Mouse (Mus musculus): Measurements from ENCODE around the gene Psmb5. TPM values are rescaled to one million over a fixed set of nuclear protein-coding genes. Genes with fewer than 3 reads are reported as not detected.

The Psmb5 gene
- polyA plus RNA-seq, 1 experiment: 99.1 TPM

GRCm38 (mm10) chr14:54646455-54646854 lies 28.6 kb upstream of the Psmb5 start:
- TF ChIP-seq POLR2A (IDR thresholded peaks at IDR 0.05; ENCODE audit: borderline replicate concordance, low read depth, low read length) (no peak), CTCF (IDR thresholded peaks at IDR 0.05; ENCODE audit: low read depth, low read length) (no peak)
- Histone ChIP-seq H3K4me1 (ENCODE audit: control insufficient read depth, insufficient read depth, low read length) (no peaks in the 10 kb centered on the region), H3K27ac (ENCODE audit: insufficient read depth, low read depth, low read length) (no peak overlapping the region), H3K4me3 (ENCODE audit: insufficient read depth, low read length) (no peak overlapping the region)

DNA sequence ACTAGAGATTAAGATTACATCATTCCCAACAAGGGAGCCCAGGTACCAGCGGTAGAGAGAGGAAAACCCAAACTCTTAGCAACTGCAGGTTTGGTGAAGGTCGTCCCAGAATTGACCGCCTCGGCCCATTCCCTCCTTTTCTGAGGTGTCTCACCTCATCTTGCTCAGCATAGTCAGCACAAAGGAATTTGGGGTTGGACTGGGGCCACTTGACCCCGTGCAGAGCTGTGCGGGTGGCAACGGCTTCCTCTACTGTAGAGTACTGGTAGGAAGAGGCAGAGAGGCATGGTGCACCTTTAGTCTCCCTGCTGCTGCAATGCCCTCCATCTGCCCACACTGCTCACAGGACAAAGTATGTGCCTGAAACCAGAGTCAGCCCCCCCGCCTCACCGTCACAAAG lies 26.5 kb upstream of the Psmb5 start:
- H3K27ac ChIP-seq (ENCODE audit: insufficient read depth, low read depth, low read length): no peak overlapping the region
- no peak overlapping the region for H3K4me3 ChIP-seq (ENCODE audit: insufficient read depth, low read length)
- H3K4me1 ChIP-seq (ENCODE audit: control insufficient read depth, insufficient read depth, low read length): no peaks in the 10 kb centered on the region
- TF ChIP-seq POLR2A (IDR thresholded peaks at IDR 0.05; ENCODE audit: borderline replicate concordance, low read depth, low read length) (no peak), CTCF (IDR thresholded peaks at IDR 0.05; ENCODE audit: low read depth, low read length) (no peak)

DNA sequence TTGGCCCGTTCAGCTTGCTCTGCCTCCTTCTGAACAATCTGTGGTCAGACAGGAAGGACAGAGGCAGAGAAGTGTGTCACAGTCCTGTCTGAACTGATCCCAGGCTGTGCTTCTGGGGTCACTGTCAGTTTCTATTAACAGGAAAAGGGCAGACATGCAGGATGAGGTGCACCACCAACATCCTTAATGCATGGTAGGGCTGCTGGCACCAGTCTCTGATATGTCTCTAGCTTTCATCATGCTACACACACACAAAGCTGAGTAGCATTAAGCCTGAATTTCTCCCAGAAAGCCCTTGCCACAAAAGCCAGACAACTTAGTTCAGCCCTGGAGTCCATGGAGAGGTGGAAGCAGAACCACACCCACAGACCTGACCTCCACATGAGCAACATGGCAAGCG lies 25.2 kb upstream of the Psmb5 start:
- Histone ChIP-seq H3K27ac (ENCODE audit: insufficient read depth, low read depth, low read length) (no peak overlapping the region), H3K4me1 (ENCODE audit: control insufficient read depth, insufficient read depth, low read length) (no peaks in the 10 kb centered on the region), H3K4me3 (ENCODE audit: insufficient read depth, low read length) (no peak overlapping the region)
- no peak for TF ChIP-seq CTCF (IDR thresholded peaks at IDR 0.05; ENCODE audit: low read depth, low read length)
- TF ChIP-seq POLR2A (IDR thresholded peaks at IDR 0.05; ENCODE audit: borderline replicate concordance, low read depth, low read length): no peak

- Histone ChIP-seq H3K4me3 (ENCODE audit: insufficient read depth, low read length) (no peak overlapping the region), H3K4me1 (ENCODE audit: control insufficient read depth, insufficient read depth, low read length) (no peaks in the 10 kb centered on the region), H3K27ac (ENCODE audit: insufficient read depth, low read depth, low read length) (no peak overlapping the region)
- TF ChIP-seq POLR2A (IDR thresholded peaks at IDR 0.05; ENCODE audit: borderline replicate concordance, low read depth, low read length) (no peak), CTCF (IDR thresholded peaks at IDR 0.05; ENCODE audit: low read depth, low read length) (no peak)
Observed at GRCm38 (mm10) chr14:54642224-54642944, 24.6 kb upstream of the Psmb5 start.

GRCm38 (mm10) chr14:54641305-54641969 lies 23.6 kb upstream of the Psmb5 start, which contains the start of gene Cdh24:
Gene Cdh24 (minus strand): TSS chr14:54641364.
- peak within 1 kb of the TSS; percentile 73 for H3K4me3 ChIP-seq (ENCODE audit: insufficient read depth, low read length)
- no peak for TF ChIP-seq POLR2A (IDR thresholded peaks at IDR 0.05; ENCODE audit: borderline replicate concordance, low read depth, low read length)
- peak; percentile 71 for TF ChIP-seq CTCF (IDR thresholded peaks at IDR 0.05; ENCODE audit: low read depth, low read length)
- H3K27ac ChIP-seq (ENCODE audit: insufficient read depth, low read depth, low read length): no peak within 1 kb of the TSS
- H3K4me1 ChIP-seq (ENCODE audit: control insufficient read depth, insufficient read depth, low read length): no peaks in the 10 kb centered on the region

DNA sequence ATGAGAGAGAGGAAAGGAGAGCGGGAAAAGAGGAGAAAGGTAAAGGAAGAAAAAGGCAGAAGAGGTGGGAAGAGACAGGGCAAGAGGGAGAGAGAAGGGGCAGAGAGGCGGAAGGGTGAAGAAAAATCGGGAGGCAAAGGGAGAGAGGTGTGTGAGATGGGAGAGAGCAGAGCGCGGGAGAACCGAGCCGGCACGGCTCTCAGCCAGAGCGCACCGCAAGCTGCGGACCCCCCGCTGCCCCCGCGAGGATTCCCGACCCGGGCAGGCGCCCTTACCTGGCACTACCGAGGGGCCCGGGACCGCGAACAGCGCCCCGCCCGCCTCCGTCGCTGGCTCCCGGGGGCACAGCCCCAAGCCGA lies 23.1 kb upstream of the Psmb5 start, which contains the start of gene Gm17606:
Gene Gm17606 (plus strand): TSS at position 7 of the 359 bp plus-strand sequence.
- Histone ChIP-seq H3K4me1 (ENCODE audit: control insufficient read depth, insufficient read depth, low read length) (no peaks in the 10 kb centered on the region), H3K27ac (ENCODE audit: insufficient read depth, low read depth, low read length) (no peak within 1 kb of the TSS)
- TF ChIP-seq CTCF (IDR thresholded peaks at IDR 0.05; ENCODE audit: low read depth, low read length): no peak
- no peak for TF ChIP-seq POLR2A (IDR thresholded peaks at IDR 0.05; ENCODE audit: borderline replicate concordance, low read depth, low read length)

DNA sequence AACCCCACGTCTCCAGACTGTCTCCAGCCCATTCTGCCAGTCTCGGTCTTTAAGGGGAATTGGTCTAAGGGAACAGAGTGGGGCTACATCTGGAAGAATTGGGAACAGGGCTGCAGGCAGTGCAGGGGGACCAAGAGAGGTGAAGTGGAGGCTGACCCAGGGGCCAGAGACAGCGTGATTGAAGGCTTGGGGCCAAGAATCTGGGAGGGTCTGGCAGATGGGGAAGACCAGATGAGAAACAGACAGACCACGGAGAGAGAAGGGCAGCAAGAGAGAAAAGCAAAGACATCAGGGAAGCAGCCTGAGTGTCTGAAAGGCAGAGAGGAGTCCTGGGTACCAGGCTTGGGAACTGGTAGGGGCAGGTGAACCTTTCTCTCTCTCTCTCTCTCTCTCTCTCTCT lies 22.3 kb upstream of the Psmb5 start:
- H3K4me1 ChIP-seq (ENCODE audit: control insufficient read depth, insufficient read depth, low read length): no peaks in the 10 kb centered on the region
- H3K27ac ChIP-seq (ENCODE audit: insufficient read depth, low read depth, low read length): no peak overlapping the region
- H3K4me3 ChIP-seq (ENCODE audit: insufficient read depth, low read length): no peak overlapping the region
- TF ChIP-seq POLR2A (IDR thresholded peaks at IDR 0.05; ENCODE audit: borderline replicate concordance, low read depth, low read length): no peak
- TF ChIP-seq CTCF (IDR thresholded peaks at IDR 0.05; ENCODE audit: low read depth, low read length): no peak

More for the DNA sequence above, 23.1 kb upstream of the Psmb5 start, which contains the start of gene Gm17606:
- peak within 1 kb of the TSS; percentile 73 for H3K4me3 ChIP-seq (ENCODE audit: insufficient read depth, low read length)

- no peaks in the 10 kb centered on the region for H3K4me1 ChIP-seq (ENCODE audit: control insufficient read depth, insufficient read depth, low read length)
- H3K27ac ChIP-seq (ENCODE audit: insufficient read depth, low read depth, low read length): no peak overlapping the region
- TF ChIP-seq POLR2A (IDR thresholded peaks at IDR 0.05; ENCODE audit: borderline replicate concordance, low read depth, low read length) (no peak), CTCF (IDR thresholded peaks at IDR 0.05; ENCODE audit: low read depth, low read length) (no peak)
- H3K4me3 ChIP-seq (ENCODE audit: insufficient read depth, low read length): no peak overlapping the region
Observed at GRCm38 (mm10) chr14:54638210-54638609, 20.4 kb upstream of the Psmb5 start.

GRCm38 (mm10) chr14:54636954-54637353 lies 19.1 kb upstream of the Psmb5 start:
- Histone ChIP-seq H3K4me1 (ENCODE audit: control insufficient read depth, insufficient read depth, low read length) (no peaks in the 10 kb centered on the region), H3K27ac (ENCODE audit: insufficient read depth, low read depth, low read length) (no peak overlapping the region), H3K4me3 (ENCODE audit: insufficient read depth, low read length) (no peak overlapping the region)
- no peak for TF ChIP-seq POLR2A (IDR thresholded peaks at IDR 0.05; ENCODE audit: borderline replicate concordance, low read depth, low read length)
- peak; percentile 87 for TF ChIP-seq CTCF (IDR thresholded peaks at IDR 0.05; ENCODE audit: low read depth, low read length)

- peaks cover 3% of the 10 kb centered on the region; the same call in 1 of the 2 replicates for H3K4me1 ChIP-seq (ENCODE audit: control insufficient read depth, insufficient read depth, low read length)
- TF ChIP-seq POLR2A (IDR thresholded peaks at IDR 0.05; ENCODE audit: borderline replicate concordance, low read depth, low read length) (no peak), CTCF (IDR thresholded peaks at IDR 0.05; ENCODE audit: low read depth, low read length) (no peak)
- H3K4me3 ChIP-seq (ENCODE audit: insufficient read depth, low read length): no peak overlapping the region
- H3K27ac ChIP-seq (ENCODE audit: insufficient read depth, low read depth, low read length): no peak overlapping the region
Observed at GRCm38 (mm10) chr14:54634182-54634581, 16.4 kb upstream of the Psmb5 start.
